Mouse (Mus musculus): Measurements from ENCODE around the gene Hoxc11.

Gene Hoxc11

GRCm38 (mm10) chr15:102937036-102937666 is 17.1 kb upstream of the Hoxc11 start:
- no peak for DNase-seq

- DNase-seq = no peak
Observed at GRCm38 (mm10) chr15:102939256-102940155, 14.7 kb upstream of the Hoxc11 start.

DNA sequence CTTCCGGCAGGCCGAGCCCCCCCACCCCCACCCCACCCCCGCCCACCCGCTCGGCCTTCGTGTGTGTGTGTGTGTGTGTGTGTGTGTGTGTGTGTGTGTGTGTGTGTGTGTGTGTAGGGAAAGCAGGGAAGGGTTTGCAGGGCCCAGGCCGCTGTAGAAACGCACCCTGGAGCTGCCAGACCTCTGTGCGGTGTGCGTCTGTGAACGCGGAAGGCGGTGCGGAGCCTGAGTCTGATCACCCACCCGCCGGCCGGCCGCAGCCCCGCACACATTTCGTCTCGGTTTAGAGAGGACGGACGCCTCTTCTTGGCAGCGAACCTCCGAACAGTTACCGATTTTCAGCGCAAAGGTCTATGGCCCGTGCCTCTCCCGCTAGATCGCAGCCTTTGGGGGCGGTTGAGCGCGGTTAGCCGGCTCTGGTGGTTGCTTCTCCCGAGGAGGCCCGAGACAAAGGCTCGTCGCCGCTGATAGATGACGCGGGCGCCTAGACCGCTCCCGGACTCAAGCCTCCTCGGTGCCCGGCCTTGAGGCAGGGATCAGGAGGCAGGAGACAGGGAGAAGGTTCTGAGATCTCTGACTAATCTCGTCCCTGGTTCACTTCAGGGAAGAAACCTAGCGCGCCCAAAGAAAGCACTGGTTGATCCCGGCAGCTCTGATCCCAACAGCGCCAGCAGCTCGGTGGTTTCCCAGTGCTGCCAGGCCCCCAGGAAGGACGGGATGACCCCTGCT is 11.3 kb upstream of the Hoxc11 start:
- DNase-seq = no peak

DNA sequence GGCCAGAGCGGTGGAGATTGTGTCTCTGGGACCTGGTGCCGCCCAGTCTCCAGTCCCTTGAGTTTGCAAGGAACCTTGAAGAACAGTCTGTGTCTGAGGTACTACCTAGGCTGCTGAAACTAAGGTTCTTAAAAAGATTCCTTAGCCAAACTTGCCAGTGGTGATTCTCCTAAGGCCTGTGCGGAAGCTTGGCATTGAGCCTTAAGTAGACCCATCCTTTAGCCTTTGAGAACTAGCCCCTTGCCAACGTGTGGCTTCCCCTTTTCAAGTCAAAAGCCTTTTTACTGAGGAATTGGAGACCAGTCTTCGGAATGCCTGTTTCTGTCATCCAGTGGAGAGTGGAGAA is 10.8 kb upstream of the Hoxc11 start:
- DNase-seq = no peak

- DNase-seq = no peak
Observed at GRCm38 (mm10) chr15:102945185-102946077, 8.8 kb upstream of the Hoxc11 start.

- DNase-seq = no peak
Observed at GRCm38 (mm10) chr15:102947276-102947675, 7.0 kb upstream of the Hoxc11 start.

- peak; percentile 39 to 50 for DNase-seq
Observed at GRCm38 (mm10) chr15:102948842-102949241, 5.4 kb upstream of the Hoxc11 start.

DNA sequence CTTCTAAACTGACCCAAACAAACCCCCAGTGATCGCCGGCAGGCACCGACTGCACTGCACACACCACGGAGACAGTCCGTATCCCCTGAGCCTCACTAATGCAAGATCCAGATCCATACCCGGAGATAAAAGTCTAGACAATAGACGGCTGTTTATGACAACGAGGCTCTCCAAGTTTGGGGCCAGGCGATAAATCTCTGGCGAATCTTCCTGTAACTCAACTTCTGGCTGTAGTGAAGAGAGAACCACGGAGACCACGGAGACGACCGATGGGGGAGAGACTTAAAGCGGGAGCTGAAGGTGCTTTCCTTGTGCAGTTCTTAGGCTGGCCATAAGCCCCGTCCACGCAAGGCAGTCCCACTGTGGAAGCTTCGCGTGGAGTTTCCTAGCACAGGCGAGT is 4.5 kb upstream of the Hoxc11 start:
- no peak for DNase-seq

DNA sequence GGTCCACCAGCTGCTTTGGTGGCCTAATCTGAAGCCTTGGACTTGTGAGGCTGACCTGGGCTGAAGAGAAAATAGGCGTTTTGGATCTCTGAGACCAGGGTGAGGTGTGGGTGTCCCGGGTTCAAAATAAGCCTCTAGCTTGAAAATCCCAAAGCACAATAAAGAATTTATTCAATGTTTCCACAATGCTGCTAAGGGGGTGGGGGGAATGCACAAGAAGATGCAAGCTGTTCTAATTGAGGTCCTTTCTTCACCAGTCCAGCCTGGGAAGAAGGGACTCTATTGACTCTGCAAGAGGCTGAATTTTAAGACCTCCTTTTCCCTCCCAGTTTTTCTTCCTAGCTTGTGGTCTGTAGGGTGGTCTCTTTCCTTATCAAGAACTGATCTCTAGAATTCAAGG is 3.4 kb upstream of the Hoxc11 start:
- DNase-seq = no peak

DNA sequence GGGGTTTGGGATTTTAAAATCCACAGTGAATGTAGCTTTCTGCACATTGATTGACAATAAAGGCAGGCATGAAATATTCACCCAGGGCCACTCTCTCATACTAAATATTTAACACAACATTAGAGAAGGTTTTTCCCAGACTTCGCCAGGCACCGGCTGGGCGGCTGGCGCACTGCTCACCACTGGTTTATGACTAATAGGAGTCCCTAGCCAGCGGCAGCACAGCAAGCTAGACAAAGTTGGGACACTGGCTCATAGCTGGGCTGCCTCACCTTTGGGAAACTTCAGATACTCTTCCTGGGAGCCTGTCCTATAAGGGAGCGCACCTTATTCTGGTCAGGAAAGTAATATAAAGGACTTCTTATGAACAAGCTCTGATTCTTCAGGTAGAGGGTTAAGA is 666 bp upstream of the Hoxc11 start:
- no peak for DNase-seq

DNA sequence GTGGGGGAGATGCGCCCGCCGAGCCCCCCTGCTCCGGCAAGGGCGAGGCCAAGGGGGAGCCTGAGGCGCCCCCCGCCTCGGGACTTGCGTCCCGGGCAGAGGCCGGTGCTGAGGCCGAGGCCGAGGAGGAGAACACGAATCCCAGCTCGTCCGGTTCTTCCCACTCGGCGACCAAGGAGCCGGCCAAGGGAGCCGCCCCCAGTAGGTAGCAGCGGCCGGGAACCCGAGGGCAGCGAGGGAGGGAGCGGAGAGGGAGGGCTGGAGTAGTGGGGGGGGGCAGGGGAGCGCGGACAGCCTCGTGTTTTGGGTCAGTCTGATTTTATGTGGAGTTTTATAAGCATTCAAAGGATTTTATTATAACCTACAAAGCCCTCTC is 768 bp downstream of the Hoxc11 start:
- no peak for DNase-seq

- no peak for DNase-seq
Observed at GRCm38 (mm10) chr15:102955833-102956640, 1.8 kb downstream of the Hoxc11 start.

GRCm38 (mm10) chr15:102956906-102957305 is 2.7 kb downstream of the Hoxc11 start:
- DNase-seq = no peak

GRCm38 (mm10) chr15:102959663-102960191 is 5.5 kb downstream of the Hoxc11 start:
- no peak for DNase-seq

- no peak for DNase-seq
Observed at GRCm38 (mm10) chr15:102961728-102962127, 7.5 kb downstream of the Hoxc11 start.

DNA sequence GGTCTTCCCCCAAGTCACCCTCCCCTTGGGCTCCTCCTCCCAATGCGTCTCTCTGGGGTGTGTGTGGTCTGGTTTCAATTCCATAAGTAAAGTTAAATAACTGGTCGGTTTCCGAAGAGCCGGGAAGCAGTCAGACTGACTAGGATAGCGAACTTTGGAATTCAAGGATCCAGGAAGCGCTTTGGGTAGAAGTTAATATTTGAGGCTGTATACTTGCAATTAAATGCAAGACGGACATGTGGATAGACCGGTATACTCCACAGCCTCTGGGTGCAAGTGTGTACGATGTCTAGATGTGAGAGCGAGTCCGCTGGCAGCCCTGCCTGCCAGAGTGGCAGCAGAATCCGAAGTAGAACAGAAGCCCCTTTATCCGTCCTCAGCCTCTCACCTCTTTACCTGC is 8.3 kb downstream of the Hoxc11 start:
- no peak for DNase-seq

GRCm38 (mm10) chr15:102963259-102963658 is 9.0 kb downstream of the Hoxc11 start:
- DNase-seq = no peak

DNA sequence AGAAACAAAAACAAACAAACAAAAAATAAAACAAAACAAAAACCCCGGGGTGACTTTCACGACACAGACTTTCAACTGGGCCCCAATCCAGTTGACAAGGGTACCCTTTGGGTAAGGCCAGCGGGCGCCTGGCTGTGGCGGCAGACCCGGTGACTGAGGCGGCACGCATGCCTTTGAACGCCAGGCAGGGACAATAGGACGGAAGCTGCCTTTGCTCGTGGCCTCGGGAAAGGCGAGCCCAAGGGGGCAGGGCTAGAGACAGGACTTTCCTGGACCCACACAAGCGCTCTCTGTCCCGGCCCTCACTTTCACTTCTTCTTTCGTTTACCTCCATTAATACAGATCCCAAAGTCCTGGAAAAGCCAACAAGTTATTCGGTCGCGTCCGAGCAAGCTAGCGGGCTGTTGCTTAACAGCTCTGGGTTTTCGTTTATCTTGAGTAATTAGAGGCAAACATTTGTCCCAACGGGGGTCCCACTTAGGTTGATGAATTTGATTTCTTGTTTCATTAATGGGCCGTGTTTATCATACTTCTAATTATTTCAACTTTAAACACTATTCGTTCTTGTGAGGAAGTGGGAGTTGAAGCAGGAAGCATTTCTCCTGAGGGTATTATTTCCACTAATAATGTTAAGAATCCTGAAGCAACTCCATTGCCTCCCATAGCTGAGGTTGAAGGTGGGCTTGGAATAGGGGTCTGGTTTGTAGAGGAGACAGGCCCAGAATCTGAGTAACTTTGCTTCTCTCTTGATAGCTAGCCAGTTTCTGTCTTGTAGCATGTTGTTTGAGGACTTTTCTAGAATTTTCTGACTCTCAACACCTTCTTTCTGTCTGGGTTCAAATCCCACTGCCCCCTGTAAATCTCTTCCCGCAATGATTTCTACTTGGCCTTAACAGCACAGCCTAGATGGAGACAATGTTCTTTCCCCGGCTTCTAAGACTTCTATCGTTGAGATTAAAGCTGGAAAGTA is 9.7 kb downstream of the Hoxc11 start:
- no peak for DNase-seq

GRCm38 (mm10) chr15:102965003-102965891 is 11.0 kb downstream of the Hoxc11 start:
- no peak for DNase-seq

All from cerebellum, postnatal 14 days (tissue).